Mouse (Mus musculus) urinary bladder, adult 18-20 months (tissue): Measurements from ENCODE around the gene Ddx43.
"Not testable (repeated sequence)": the region's sequence is repeated elsewhere in the genome, so short reads cannot be mapped to it uniquely, and the experiment has no call there.

Source experiments
- DNase-seq, 2 experiments: peaks; one replicate each; pipeline ENCODE4 v3.0.0; 2022; ENCODE audit warnings: low spot score in 2 of 2, mixed read lengths in 2 of 2

The Ddx43 gene

DNA sequence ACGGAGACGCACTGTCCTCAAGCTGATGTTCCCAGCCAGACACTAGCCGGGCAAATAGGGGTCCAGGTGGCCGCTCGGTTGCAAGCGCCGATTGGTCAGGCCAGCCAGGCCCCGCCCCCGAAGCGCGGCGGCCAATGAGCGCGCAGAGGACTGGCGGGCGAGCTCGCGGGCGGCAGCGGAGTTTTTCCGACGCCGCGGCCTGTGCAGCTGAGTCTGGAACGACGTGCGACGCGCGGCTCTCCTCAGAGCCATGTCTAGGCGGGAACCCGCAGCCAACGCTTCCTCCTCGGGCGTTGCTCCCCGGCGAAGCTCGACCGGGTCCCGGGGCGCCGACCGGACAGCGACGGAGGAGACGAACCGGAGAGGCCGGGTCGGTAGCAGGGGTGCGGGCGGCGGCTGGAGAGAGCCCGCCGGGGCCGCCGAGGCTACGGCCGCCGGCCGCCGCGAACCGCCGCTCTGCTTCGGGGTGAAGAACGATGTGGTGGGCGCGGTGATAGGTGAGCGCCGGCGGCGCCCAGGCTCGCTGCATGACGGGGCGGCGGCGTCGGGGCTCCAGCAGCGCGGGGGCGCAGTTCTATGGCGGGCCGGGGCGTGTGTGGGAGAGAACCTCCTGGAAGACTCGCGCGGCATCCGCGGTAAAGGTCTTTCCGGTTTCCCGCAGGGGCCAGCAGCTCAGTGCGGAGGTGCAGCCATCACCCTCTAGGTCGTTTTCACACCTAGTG lies at the start of gene Ddx43:
Gene Ddx43, plus strand, starts transcription at position 148 of the 722 bp plus-strand sequence.
- DNase-seq: peak; percentile 4 to 35

DNA sequence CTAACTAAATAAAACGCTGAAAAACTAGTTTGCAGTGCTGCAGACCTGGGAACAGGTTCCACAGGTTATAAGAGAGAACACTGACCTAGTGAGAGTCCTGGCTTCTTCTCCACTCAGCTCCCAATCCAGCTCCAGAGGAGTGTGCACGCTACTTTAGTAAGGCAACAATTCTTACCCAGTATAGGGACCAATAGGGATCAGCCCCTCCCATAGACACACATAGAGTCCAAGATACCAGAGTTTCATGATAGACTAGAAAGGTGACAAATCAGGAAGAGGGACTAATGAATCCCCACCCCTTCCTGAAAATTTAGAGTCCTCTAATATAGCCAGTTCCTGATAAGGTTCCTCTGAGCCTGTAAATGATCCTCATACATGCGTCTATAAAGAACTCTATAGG lies 48.6 kb upstream of the Ddx43 start:
- DNase-seq: peak in 1 of 2 experiments; percentile 14

- peak in 1 of 2 experiments; percentile 56 for DNase-seq
Observed at GRCm38 (mm10) chr9:78348206-78349004, 47.2 kb upstream of the Ddx43 start.

GRCm38 (mm10) chr9:78349141-78349540 lies 46.4 kb upstream of the Ddx43 start:
- not testable (repeated sequence) for DNase-seq

- DNase-seq: not testable (repeated sequence)
Observed at GRCm38 (mm10) chr9:78350007-78350406, 45.6 kb upstream of the Ddx43 start.

DNA sequence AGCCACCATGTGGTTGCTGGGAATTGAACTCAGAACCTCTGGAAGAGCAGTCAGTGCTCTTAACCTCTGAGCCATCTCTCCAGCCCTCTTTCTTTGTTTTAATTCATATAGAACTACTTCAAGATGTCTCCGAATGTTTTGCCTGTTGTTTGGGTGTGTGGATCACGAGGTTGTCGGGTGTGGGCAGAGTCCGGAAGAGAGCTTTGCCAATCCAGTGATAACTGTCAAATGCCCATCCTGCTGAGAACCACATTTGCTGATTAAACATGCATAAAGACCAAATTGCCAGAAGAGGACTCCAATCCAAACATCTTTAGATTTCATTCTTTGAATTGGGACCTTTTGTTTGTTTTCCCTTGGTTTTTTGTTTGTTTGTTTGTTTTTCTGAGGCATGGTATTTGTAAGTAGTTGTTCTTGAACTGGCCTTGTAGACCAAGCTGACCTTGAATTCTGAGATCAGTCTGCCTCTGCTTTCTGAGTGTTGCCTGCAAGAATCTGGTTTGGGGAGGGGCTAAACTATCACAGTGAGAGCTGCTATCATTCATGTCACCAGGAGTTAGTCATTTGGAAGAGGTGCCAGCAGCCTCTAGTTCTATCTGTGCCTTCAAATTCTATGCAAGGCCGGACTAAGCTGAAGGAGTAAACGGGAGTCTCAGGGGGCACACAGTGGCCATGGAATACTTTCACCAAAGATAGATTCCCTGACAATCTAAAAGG lies 43.9 kb upstream of the Ddx43 start:
- DNase-seq: no peak

GRCm38 (mm10) chr9:78354665-78355578 lies 40.7 kb upstream of the Ddx43 start:
- no peak for DNase-seq

GRCm38 (mm10) chr9:78355611-78356010 lies 40.0 kb upstream of the Ddx43 start, which contains the start of gene Gsta2:
Gene Gsta2, minus strand, starts transcription at chr9:78355788.
- no peak for DNase-seq

- peak; percentile 15 to 60 for DNase-seq
Observed at GRCm38 (mm10) chr9:78358053-78358452, 37.5 kb upstream of the Ddx43 start.

GRCm38 (mm10) chr9:78359750-78360483 lies 35.7 kb upstream of the Ddx43 start:
- no peak for DNase-seq

DNA sequence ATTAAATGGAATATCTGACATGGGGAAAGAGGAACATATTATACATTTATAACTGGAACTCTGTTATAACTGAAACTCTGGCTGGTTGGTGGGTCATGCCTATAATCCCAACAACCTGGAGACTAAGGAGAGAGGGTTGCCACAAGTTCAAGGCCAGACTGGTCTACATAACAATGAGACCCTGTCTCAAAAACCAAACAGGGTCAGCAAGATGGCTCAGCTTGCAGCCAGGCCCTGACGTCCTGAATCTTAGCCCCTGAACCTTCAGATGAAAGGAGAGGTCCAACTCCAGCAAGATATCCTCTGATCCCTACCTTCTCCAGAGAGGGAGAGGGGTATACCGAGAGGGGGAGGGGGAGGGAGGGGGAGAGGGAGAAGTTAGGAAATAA lies 35.1 kb upstream of the Ddx43 start:
- no peak for DNase-seq

DNA sequence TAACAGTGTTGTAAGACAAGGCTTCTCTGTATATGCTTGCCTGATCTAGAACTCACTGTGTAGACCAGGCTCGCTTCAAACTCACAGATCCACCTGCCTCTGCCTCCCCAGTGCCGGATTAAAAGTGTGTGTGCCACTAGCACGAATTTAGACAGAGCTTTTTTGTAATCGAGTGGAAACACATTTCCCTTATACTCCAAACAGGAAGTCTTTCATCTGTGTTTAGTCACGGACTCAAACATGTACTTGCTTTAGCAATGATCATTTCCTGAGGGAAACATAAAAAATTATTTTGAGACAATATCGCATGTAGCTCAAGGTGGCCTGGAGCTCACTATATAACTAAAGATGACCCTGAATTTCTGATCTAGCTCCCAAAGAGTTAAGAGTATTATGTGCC lies 32.2 kb upstream of the Ddx43 start:
- no peak for DNase-seq

GRCm38 (mm10) chr9:78364701-78365100 lies 30.9 kb upstream of the Ddx43 start:
- DNase-seq: no peak

GRCm38 (mm10) chr9:78365850-78366544 lies 29.6 kb upstream of the Ddx43 start:
- no peak for DNase-seq

GRCm38 (mm10) chr9:78367959-78368358 lies 27.6 kb upstream of the Ddx43 start, which contains the start of gene Dppa5a:
Gene Dppa5a, minus strand, starts transcription at chr9:78368177.
- not testable (repeated sequence) for DNase-seq

DNA sequence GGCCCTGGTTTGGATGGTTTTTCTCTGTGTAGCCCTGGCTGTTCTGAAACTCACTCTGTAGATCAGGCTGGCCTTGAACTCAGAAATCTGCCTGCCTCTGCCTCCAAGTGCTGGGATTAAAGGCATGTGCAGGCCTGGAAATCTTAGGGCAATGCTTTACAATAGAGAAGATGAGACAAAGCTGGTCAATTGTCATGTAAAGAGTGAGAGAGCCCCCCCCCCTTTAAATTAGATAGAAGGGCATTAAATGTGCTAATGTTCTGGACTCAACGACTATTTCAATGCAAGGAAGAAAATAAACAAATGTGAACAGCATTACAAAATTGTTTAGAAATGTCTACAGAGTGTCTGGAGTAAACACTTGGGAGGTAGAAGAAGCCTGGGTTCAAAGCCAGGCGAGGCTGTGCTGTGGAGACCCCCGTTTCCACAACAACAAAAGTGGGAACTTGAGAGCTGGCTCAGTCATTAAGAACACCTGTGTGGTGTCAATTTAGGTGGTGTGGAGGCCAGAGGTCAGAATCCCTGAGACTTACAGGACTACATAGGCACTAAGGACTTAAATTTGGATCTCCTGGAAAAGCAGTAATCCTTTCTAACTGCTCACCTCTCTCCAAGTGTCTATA lies 26.8 kb upstream of the Ddx43 start:
- no peak for DNase-seq

- DNase-seq: no peak
Observed at GRCm38 (mm10) chr9:78369349-78369748, 26.2 kb upstream of the Ddx43 start.

DNA sequence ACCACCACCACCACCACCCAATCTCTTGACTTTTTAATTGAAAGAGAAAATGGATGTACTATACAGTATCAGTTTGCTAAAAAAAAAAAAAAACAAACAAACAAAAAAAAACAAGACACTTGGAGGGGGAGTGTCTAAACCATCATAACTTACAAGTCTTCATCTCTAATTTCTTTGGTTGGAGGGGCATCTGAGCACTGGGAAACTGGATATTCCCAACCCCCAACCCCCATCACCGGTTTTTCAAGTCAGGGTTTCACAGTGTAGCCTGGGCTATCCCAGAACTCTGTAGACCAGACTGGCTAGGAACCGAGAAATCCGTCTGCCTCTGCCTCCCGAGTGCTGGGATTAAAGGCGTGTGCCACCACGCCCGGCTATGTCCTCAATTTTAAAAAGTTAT lies 25.8 kb upstream of the Ddx43 start:
- no peak for DNase-seq

DNA sequence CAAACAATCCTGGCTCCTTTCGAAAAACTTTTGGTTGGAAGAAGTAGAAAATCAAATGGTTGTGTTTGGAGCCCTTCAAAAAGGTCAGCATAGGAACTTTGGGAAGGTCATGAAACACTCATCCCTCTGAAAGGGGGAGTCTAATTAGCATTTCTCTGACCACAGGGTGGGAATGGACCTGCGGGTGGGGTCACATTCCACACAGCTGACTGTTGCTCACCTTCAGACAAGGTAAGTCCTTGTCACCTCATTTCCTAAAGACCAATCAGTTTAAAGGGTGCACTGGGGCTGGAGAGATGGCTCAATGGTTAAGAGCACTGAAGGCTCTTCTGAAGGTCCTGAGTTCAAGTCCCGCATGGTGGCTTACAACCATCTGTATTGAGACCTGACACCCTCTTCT lies 24.1 kb upstream of the Ddx43 start:
- DNase-seq: no peak
